Mouse (Mus musculus): ENCODE data around the gene Slc25a1. TPM values are rescaled to one million over a fixed set of nuclear protein-coding genes. Genes with fewer than 3 reads are reported as not detected.

Gene Slc25a1
- polyA plus RNA-seq, 1 experiment from 2014 or later = 78.3 TPM

DNA sequence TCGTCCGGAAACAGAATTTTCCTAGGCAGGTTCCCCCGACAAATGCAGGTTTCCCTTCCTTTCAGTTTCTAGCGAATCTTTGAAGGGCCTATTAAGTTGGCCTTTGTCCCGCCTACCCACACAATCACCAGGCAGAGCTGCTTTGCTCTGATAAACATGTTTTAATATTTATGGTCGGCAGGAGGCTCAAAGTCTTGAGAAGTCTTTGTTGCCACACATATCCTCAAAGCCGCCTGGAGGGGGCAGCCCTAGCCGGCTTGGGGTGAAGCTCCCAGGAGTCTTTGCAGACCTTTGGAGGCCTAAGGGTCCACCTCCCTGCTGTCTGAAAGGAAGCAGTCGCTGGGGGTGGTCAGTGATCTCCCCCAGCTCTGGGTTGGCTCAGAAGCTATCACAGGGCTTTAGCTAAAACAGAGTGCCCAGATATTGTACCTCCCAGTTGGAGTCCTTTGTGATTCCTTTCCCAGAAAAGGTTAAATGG lies 647 bp upstream of the Slc25a1 start:
- no peaks in the 10 kb centered on the region for H3K9me3 ChIP-seq (ENCODE audit: control insufficient read depth, low read length)
- no peaks in the 10 kb centered on the region for H3K27me3 ChIP-seq (ENCODE audit: control insufficient read depth, insufficient read depth, low read length)
- H3K4me3 ChIP-seq (ENCODE audit: low read length) = peak overlapping the region; percentile 75
- WGBS = under 1% methylated on average over 9 of the region's 9 CpGs
- H3K9ac ChIP-seq (ENCODE audit: low read depth, low read length) = peak overlapping the region; percentile 78; the same call in 1 of the 2 replicates
- ATAC-seq (ENCODE audit: low FRiP score, low TSS enrichment) = peak; percentile 56
- peaks cover 9% of the 10 kb centered on the region; the same call in 1 of the 2 replicates for H3K4me1 ChIP-seq (ENCODE audit: control insufficient read depth, insufficient read depth, low read length)
- H3K4me2 ChIP-seq (replicated peaks; ENCODE audit: low read depth, low read length) = peak overlapping the region; percentile 79
- peak overlapping the region; percentile 79 for H3K27ac ChIP-seq (ENCODE audit: low read depth, low read length)
- H3K36me3 ChIP-seq (ENCODE audit: control insufficient read depth, insufficient read depth, low read length) = peaks cover 18% of the 10 kb centered on the region

DNA sequence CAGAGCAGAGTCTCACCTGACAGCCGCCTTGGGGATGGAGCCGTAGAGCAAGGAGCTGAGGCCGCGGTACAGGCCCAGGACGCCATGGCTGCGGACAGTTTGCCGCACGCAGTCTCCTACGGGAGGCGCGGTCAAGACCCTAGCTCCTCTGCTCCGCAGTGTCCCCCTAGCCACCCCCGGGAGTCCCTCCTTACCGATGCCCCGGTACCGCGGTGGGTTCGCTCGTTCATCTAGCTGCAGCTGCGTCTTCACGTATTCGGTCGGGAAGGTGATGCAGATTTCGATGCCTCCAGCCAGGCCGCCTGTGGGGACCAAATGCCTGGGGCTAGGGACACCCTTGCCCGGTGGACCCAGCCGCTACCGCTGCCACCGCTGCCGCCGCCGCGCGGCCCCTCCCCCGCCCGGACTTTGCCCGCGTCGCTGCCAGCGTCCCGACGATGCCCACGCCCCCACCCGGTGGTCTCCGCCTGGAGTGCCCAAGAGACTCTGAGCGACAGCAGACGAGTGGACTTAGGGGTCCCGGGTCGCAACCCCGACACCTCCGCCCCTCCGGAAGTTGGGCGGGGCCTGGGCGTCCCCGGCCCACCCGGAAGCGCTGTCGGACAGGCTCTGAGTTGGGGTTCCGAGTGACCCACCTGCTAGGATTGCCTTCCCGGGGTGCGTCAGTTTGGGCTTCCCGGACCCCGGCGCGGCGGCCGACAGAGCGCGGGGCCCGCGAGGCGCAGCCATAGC lies 502 bp downstream of the Slc25a1 start:
- no peaks in the 10 kb centered on the region for H3K9me3 ChIP-seq (ENCODE audit: control insufficient read depth, low read length)
- H3K36me3 ChIP-seq (ENCODE audit: control insufficient read depth, insufficient read depth, low read length) = peaks cover 18% of the 10 kb centered on the region
- under 1% methylated on average over 68 of the region's 72 CpGs for WGBS
- H3K4me3 ChIP-seq (ENCODE audit: low read length) = peak overlapping the region; percentile 75
- H3K4me1 ChIP-seq (ENCODE audit: control insufficient read depth, insufficient read depth, low read length) = peaks cover 12% of the 10 kb centered on the region
- H3K27ac ChIP-seq (ENCODE audit: low read depth, low read length) = peak overlapping the region; percentile 79
- H3K9ac ChIP-seq (ENCODE audit: low read depth, low read length) = peak overlapping the region; percentile 78
- no peaks in the 10 kb centered on the region for H3K27me3 ChIP-seq (ENCODE audit: control insufficient read depth, insufficient read depth, low read length)
- peak overlapping the region; percentile 79 for H3K4me2 ChIP-seq (replicated peaks; ENCODE audit: low read depth, low read length)
- ATAC-seq (ENCODE audit: low FRiP score, low TSS enrichment) = peak; percentile 56

DNA sequence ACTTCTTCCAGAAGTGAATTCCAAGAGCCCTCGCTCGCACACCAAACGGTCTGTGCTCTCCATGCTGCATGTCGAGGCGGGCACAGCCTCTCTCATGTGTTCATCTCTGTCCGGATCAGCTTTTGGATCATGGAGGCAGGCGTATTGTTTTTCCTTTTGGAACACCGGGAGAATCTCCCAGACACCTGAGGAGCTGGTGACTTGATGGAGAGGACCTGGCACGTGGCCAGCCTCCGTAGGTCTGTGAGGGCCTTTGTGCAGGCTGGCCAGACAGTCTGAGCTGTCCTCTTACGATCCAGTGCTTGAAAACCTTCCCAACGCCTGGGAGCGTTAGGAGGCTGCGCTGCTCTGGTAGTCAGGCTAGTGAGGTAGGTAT lies 5.9 kb downstream of the Slc25a1 start:
- Histone ChIP-seq H3K27ac (ENCODE audit: low read depth, low read length) (peak overlapping the region; percentile 43; the same call in 1 of the 2 replicates), H3K4me2 (replicated peaks; ENCODE audit: low read depth, low read length) (peak overlapping the region; percentile 94), H3K27me3 (ENCODE audit: control insufficient read depth, insufficient read depth, low read length) (peaks cover 18% of the 10 kb centered on the region), H3K4me3 (ENCODE audit: low read length) (peak overlapping the region; percentile 79), H3K9ac (ENCODE audit: low read depth, low read length) (peak overlapping the region; percentile 85), H3K36me3 (ENCODE audit: control insufficient read depth, insufficient read depth, low read length) (peaks cover 18% of the 10 kb centered on the region), H3K4me1 (ENCODE audit: control insufficient read depth, insufficient read depth, low read length) (peaks cover 15% of the 10 kb centered on the region), H3K9me3 (ENCODE audit: control insufficient read depth, low read length) (no peaks in the 10 kb centered on the region)
- no peak for ATAC-seq (ENCODE audit: low FRiP score, low TSS enrichment)
- under 1% methylated on average over 14 of the region's 14 CpGs for WGBS

DNA sequence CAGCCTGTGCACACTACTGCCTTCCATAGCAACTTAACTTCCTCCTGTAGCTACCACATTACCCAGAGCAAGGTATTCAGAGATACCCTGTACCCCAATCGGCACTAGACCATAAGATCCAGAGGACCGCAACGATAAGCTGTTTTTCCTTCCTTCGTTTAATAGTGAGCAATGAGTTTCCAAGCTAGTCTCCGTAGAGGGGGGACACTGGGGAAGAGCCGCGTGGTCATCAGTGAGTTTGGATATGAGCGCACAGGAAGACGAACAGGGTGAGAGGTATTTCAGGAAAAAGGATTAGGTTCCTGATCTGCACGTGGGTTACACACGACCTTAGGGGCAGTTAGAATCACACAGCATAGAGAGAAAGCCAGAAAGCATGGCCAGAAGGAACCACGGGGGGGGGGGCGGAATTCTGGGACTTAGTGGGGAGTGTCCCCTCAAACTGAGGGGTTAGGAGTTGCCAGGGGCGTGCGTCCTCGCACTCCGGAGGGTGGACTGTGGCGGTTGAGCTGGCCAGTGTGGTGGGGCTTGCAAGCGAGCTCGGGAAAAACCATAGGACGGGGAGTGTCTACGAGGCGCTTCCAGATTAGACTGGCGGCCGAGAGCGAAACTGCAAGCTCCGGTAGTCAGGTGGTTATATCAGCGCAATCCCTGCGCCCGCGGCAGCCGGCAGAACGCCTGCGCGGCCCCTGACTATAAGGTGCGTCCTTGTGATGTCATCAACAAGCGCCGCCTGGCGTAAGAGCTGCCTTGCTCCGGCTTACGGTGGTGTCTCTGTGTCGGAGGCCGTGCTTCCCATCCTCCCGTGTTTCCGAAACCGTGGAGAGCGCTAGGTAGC lies 6.5 kb downstream of the Slc25a1 start:
- peaks cover 25% of the 10 kb centered on the region for H3K27me3 ChIP-seq (ENCODE audit: control insufficient read depth, insufficient read depth, low read length)
- peak overlapping the region; percentile 79 for H3K4me3 ChIP-seq (ENCODE audit: low read length)
- peak overlapping the region; percentile 78 for H3K27ac ChIP-seq (ENCODE audit: low read depth, low read length)
- no peaks in the 10 kb centered on the region for H3K9me3 ChIP-seq (ENCODE audit: control insufficient read depth, low read length)
- peaks cover 10% of the 10 kb centered on the region for H3K4me1 ChIP-seq (ENCODE audit: control insufficient read depth, insufficient read depth, low read length)
- peak overlapping the region; percentile 85 for H3K9ac ChIP-seq (ENCODE audit: low read depth, low read length)
- H3K36me3 ChIP-seq (ENCODE audit: control insufficient read depth, insufficient read depth, low read length) = peaks cover 18% of the 10 kb centered on the region
- peak overlapping the region; percentile 94 for H3K4me2 ChIP-seq (replicated peaks; ENCODE audit: low read depth, low read length)
- ATAC-seq (ENCODE audit: low FRiP score, low TSS enrichment) = peak; percentile 96
- WGBS = 2% methylated on average over 46 of the region's 47 CpGs

DNA sequence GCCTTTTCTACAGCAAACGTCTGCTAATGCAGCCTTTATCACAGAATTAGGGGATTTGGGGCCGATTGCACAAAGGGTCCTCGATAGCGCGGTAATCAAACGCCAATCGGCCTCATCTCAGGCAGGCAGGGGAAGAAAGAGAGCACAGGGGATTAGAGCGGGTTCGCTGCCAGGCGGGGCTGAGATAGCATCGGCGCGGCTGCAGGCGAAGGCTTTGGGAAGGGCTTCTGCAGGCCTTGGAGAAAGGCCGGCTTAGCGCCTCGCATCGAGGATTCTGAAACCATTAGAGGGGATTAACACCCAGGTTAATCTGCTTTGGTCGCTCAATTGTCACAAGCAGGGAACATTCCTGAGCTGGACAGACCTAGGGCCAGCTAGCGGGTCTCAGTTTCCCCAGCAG lies 7.4 kb downstream of the Slc25a1 start:
- peaks cover 10% of the 10 kb centered on the region; the same call in 1 of the 2 replicates for H3K4me1 ChIP-seq (ENCODE audit: control insufficient read depth, insufficient read depth, low read length)
- peak overlapping the region; percentile 32; the same call in 1 of the 2 replicates for H3K9ac ChIP-seq (ENCODE audit: low read depth, low read length)
- H3K27me3 ChIP-seq (ENCODE audit: control insufficient read depth, insufficient read depth, low read length) = peaks cover 34% of the 10 kb centered on the region
- H3K4me3 ChIP-seq (ENCODE audit: low read length) = no peak overlapping the region
- no peak overlapping the region for H3K27ac ChIP-seq (ENCODE audit: low read depth, low read length)
- peaks cover 12% of the 10 kb centered on the region for H3K36me3 ChIP-seq (ENCODE audit: control insufficient read depth, insufficient read depth, low read length)
- 9% methylated on average over 20 of the region's 20 CpGs for WGBS
- H3K4me2 ChIP-seq (replicated peaks; ENCODE audit: low read depth, low read length) = 0 out of 2 replicates have a peak overlapping the region, but pooled peaks have one; percentile 74
- no peaks in the 10 kb centered on the region for H3K9me3 ChIP-seq (ENCODE audit: control insufficient read depth, low read length)
- ATAC-seq (ENCODE audit: low FRiP score, low TSS enrichment) = no peak

DNA sequence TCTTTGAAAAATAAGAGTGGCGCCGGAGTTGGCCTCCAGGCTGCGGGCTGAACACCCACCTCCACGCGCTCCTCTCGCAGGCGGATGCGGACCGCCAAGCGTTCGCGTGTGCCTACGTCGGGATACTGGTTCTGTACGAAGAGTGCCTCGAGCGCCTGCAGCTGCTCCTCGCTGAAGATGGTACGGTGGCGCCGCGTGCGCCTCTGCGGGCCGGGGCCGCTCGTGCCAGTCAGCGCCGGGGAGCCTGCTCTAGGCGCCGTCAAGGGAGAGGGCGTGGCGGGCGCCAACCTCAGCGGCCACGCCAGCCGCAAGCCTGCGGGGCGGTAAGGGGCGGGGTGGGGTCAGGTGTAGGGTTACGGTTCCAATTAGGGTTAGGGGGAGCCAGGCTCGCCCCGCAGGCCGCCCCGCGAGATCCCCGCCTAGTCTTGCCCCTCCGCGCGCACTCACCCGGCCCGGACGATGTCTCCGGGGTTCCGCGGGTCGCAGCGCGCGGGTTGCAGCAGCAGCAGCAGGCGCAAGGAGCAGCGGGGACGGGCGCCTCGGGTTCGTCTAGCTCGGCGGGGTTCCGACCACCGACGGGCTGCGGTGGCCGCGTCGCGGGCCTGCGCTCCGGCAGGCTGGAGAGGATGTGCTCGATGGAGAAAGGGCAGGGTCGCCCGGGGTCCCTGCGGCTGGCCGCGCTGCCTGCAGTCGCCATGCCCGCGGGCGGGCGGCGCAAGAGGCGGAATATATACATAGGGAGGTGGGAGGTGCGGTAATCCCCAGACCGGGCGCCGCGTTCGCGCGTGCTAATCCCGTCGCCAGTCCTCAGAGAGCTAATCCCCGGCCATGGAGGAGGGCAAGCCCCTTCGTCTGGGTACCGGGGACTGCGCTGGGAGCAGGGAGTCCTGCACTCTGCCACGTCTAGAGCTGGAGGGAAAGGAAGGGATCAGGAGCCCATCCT lies 13.4 kb downstream of the Slc25a1 start, which contains the start of gene Gsc2:
Gsc2 (minus strand) TSS at position 753 of the 943 bp plus-strand sequence.
- no peak for ATAC-seq (ENCODE audit: low FRiP score, low TSS enrichment)
- H3K27me3 ChIP-seq (ENCODE audit: control insufficient read depth, insufficient read depth, low read length) = peaks cover 63% of the 10 kb centered on the region
- WGBS = under 1% methylated on average over 106 of the region's 106 CpGs

DNA sequence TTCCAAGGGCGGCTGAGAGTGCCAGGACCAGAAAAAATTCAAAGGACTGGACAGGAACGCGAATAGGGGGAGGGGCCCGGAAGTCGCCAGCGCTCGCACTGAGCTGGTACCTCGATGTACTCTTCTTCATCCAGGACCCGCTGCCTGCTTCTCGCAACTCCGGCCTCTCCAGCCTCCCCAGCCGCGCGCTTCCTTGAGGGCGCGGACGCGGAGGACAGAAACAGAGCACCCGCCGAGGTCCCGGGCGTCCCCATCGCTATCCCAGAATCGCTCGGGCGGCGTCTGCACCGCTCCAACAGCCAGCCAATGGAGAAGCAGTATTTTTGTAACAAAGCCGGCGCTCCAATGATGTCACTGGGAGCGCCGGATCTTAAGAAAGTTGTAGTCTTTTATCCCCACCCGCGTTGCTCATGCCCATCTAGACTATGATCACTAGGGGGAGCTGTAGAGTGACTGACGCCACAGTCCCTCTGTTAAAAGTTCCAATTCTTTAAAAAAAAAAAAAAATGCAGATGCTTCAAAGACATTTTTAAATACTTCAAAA lies 16.9 kb downstream of the Slc25a1 start, which contains the start of gene Ess2:
Ess2 (minus strand) TSS at position 297 of the 544 bp plus-strand sequence.
- under 1% methylated on average over 35 of the region's 35 CpGs for WGBS
- H3K4me2 ChIP-seq (replicated peaks; ENCODE audit: low read depth, low read length) = peak within 1 kb of the TSS; percentile 77
- H3K9ac ChIP-seq (ENCODE audit: low read depth, low read length) = peak within 1 kb of the TSS; percentile 65
- peaks cover 30% of the 10 kb centered on the region for H3K36me3 ChIP-seq (ENCODE audit: control insufficient read depth, insufficient read depth, low read length)
- H3K9me3 ChIP-seq (ENCODE audit: control insufficient read depth, low read length) = no peaks in the 10 kb centered on the region
- peak; percentile 92 for ATAC-seq (ENCODE audit: low FRiP score, low TSS enrichment)
- H3K27me3 ChIP-seq (ENCODE audit: control insufficient read depth, insufficient read depth, low read length) = peaks cover 41% of the 10 kb centered on the region
- peaks cover 17% of the 10 kb centered on the region for H3K4me1 ChIP-seq (ENCODE audit: control insufficient read depth, insufficient read depth, low read length)
- H3K27ac ChIP-seq (ENCODE audit: low read depth, low read length) = no peak within 1 kb of the TSS
- H3K4me3 ChIP-seq (ENCODE audit: low read length) = peak within 1 kb of the TSS; percentile 61

More for the DNA sequence above, 13.4 kb downstream of the Slc25a1 start, which contains the start of gene Gsc2:
- Histone ChIP-seq H3K36me3 (ENCODE audit: control insufficient read depth, insufficient read depth, low read length) (no peaks in the 10 kb centered on the region), H3K27ac (ENCODE audit: low read depth, low read length) (no peak within 1 kb of the TSS), H3K9me3 (ENCODE audit: control insufficient read depth, low read length) (no peaks in the 10 kb centered on the region), H3K4me2 (replicated peaks; ENCODE audit: low read depth, low read length) (peak within 1 kb of the TSS; percentile 60), H3K4me1 (ENCODE audit: control insufficient read depth, insufficient read depth, low read length) (peaks cover 17% of the 10 kb centered on the region), H3K9ac (ENCODE audit: low read depth, low read length) (peak within 1 kb of the TSS; percentile 8; the same call in 1 of the 2 replicates), H3K4me3 (ENCODE audit: low read length) (peak within 1 kb of the TSS; percentile 38)

DNA sequence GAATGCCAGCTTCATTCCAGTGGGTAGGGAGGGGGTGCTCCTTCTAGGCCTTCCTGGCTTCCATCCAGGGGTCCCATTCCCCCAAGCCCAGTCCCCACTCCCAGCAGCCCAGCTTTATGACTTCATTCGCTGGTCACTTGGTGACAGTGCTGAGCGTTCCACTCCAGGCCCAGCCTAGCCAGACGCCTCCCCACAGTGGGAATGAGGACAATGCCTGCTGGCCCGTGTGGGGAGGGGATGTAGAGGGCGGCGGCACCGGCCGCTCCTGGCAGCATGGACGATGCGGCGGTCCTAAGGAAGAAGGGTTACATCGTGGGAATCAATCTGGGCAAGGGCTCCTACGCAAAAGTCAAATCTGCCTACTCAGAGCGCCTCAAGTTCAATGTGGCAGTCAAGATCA lies 29.6 kb downstream of the Slc25a1 start, which contains the start of the genes Dgcr2 and Tssk2:
Dgcr2 (minus strand) TSS at position 101 of the 400 bp plus-strand sequence.
Tssk2 (plus strand) TSS at position 176 of the 400 bp plus-strand sequence.
- 90% methylated on average over 14 of the region's 14 CpGs for WGBS
- H3K4me3 ChIP-seq (ENCODE audit: low read length) = no peak within 1 kb of the TSS
- H3K4me1 ChIP-seq (ENCODE audit: control insufficient read depth, insufficient read depth, low read length) = no peaks in the 10 kb centered on the region
- H3K36me3 ChIP-seq (ENCODE audit: control insufficient read depth, insufficient read depth, low read length) = peaks cover 44% of the 10 kb centered on the region
- no peak for ATAC-seq (ENCODE audit: low FRiP score, low TSS enrichment)
- H3K27me3 ChIP-seq (ENCODE audit: control insufficient read depth, insufficient read depth, low read length) = no peaks in the 10 kb centered on the region
- no peak within 1 kb of the TSS for H3K9ac ChIP-seq (ENCODE audit: low read depth, low read length)
- no peaks in the 10 kb centered on the region for H3K9me3 ChIP-seq (ENCODE audit: control insufficient read depth, low read length)
- H3K27ac ChIP-seq (ENCODE audit: low read depth, low read length) = no peak within 1 kb of the TSS
- no peak within 1 kb of the TSS for H3K4me2 ChIP-seq (replicated peaks; ENCODE audit: low read depth, low read length)
